Mouse (Mus musculus) midbrain, embryonic 12.5 days (tissue): Measurements from ENCODE around the gene Gm10153. TPM values are rescaled to one million over a fixed set of nuclear protein-coding genes. Genes with fewer than 3 reads are reported as not detected.
"Not testable (repeated sequence)": the region's sequence is repeated elsewhere in the genome, so short reads cannot be mapped to it uniquely, and the experiment has no call there.

ENCODE experiments used
- ATAC-seq: fragments of 200-750 bp; cut with Nextera tagmentation; 2 replicates; pipeline ENCODE4 v1.8.0; 2017; ENCODE audit warnings: low read depth, moderate TSS enrichment, moderate library complexity; ENCODE audit not compliant: low FRiP score
- H3K27ac ChIP-seq: fragments of 300-500 bp; sonication (generic); replicated peaks from 2 replicates; pipeline ENCODE4 v1.5.1; 2016; ENCODE audit warnings: mild to moderate bottlenecking
- H3K27me3 ChIP-seq: fragments of 300-500 bp; sonication (generic); 2 replicates; pipeline ENCODE4 v1.6.1; 2016; ENCODE audit warnings: mild to moderate bottlenecking
- H3K36me3 ChIP-seq: fragments of 300-500 bp; sonication (generic); 2 replicates; pipeline ENCODE4 v1.6.1; 2016
- H3K4me1 ChIP-seq: fragments of 300-500 bp; sonication (generic); 2 replicates; pipeline ENCODE4 v1.6.1; 2016
- H3K4me2 ChIP-seq: fragments of 300-500 bp; sonication (generic); replicated peaks from 2 replicates; pipeline ENCODE4 v1.6.1; 2016; ENCODE audit warnings: mild to moderate bottlenecking, moderate library complexity
- H3K4me3 ChIP-seq: fragments of 300-500 bp; sonication (generic); 2 replicates; pipeline ENCODE4 v1.5.1; 2016; ENCODE audit warnings: mild to moderate bottlenecking
- H3K9ac ChIP-seq: fragments of 300-500 bp; sonication (generic); replicated peaks from 2 replicates; pipeline ENCODE4 v1.6.1; 2016; ENCODE audit warnings: mild to moderate bottlenecking, moderate library complexity
- H3K9me3 ChIP-seq: fragments of 300-500 bp; sonication (generic); 2 replicates; pipeline ENCODE4 v1.6.1; 2016; ENCODE audit warnings: mild to moderate bottlenecking
- WGBS: fragments of 180-500 bp; shearing (Covaris S2); methylation state at CpG from one replicate; pipeline ENCODE4 v1.1.7; 2016; 5-methylcytosine and 5-hydroxymethylcytosine counted together
- polyA plus RNA-seq: library from polyadenylated mRNA; unstranded; fragments of >200 nt; fragmentation: Nextera tagmentation; extraction: Ambion mirVana; gene quantifications from 2 replicates; pipeline ENCODE4 v1.2.1, GENCODE M21; 2016

The Gm10153 gene
- polyA plus RNA-seq, 1 experiment from 2014 or later: not detected

GRCm38 (mm10) chr7:142175905-142176304, 14.3 kb downstream of the Gm10153 start, which contains the start of gene Krtap5-2:
Gene Krtap5-2, minus strand, starts transcription at chr7:142176005.
- H3K4me3 ChIP-seq, H3K27me3 ChIP-seq, H3K4me2 ChIP-seq, H3K27ac ChIP-seq, H3K9ac ChIP-seq, H3K9me3 ChIP-seq, H3K36me3 ChIP-seq, H3K4me1 ChIP-seq, ATAC-seq: not testable (repeated sequence)

- WGBS: 44% methylated on average over 3 of the region's 3 CpGs
Observed at GRCm38 (mm10) chr7:142169836-142170235, 20.4 kb downstream of the Gm10153 start.

GRCm38 (mm10) chr7:142165639-142166038, 24.6 kb downstream of the Gm10153 start, which contains the start of gene Gm4553:
Gene Gm4553, minus strand, starts transcription at chr7:142165739.
- ATAC-seq, H3K4me3 ChIP-seq, H3K9me3 ChIP-seq, H3K4me2 ChIP-seq, H3K36me3 ChIP-seq, H3K9ac ChIP-seq, H3K27me3 ChIP-seq, H3K27ac ChIP-seq, H3K4me1 ChIP-seq: not testable (repeated sequence)

More at GRCm38 (mm10) chr7:142169836-142170235, 20.4 kb downstream of the Gm10153 start:
- H3K4me3 ChIP-seq: no peak overlapping the region
- no peak overlapping the region for H3K9ac ChIP-seq
- H3K36me3 ChIP-seq: no peaks in the 10 kb centered on the region
- no peaks in the 10 kb centered on the region for H3K4me1 ChIP-seq
- no peak overlapping the region for H3K27ac ChIP-seq
- no peaks in the 10 kb centered on the region for H3K9me3 ChIP-seq
- H3K27me3 ChIP-seq: no peaks in the 10 kb centered on the region
- H3K4me2 ChIP-seq: no peak overlapping the region
- no peak for ATAC-seq

GRCm38 (mm10) chr7:142159366-142159765, 30.8 kb downstream of the Gm10153 start:
- Histone ChIP-seq H3K4me3 (no peak overlapping the region), H3K36me3 (no peaks in the 10 kb centered on the region), H3K9ac (no peak overlapping the region), H3K4me2 (no peak overlapping the region), H3K9me3 (no peaks in the 10 kb centered on the region), H3K4me1 (no peaks in the 10 kb centered on the region), H3K27ac (no peak overlapping the region), H3K27me3 (no peaks in the 10 kb centered on the region; the same call in 1 of the 2 replicates)
- 93% methylated on average over 3 of the region's 3 CpGs for WGBS
- no peak for ATAC-seq

GRCm38 (mm10) chr7:142157013-142157412, 33.2 kb downstream of the Gm10153 start, which contains the start of gene Gm29735:
Gene Gm29735, minus strand, starts transcription at chr7:142157113.
- H3K4me3 ChIP-seq, H3K36me3 ChIP-seq, H3K27ac ChIP-seq, H3K4me2 ChIP-seq, H3K4me1 ChIP-seq, H3K9me3 ChIP-seq, H3K9ac ChIP-seq, ATAC-seq, H3K27me3 ChIP-seq: not testable (repeated sequence)
- 51% methylated on average over 2 of the region's 2 CpGs for WGBS

GRCm38 (mm10) chr7:142155308-142155707, 34.9 kb downstream of the Gm10153 start:
- Histone ChIP-seq H3K4me1 (no peaks in the 10 kb centered on the region), H3K4me3 (no peak overlapping the region), H3K4me2 (no peak overlapping the region), H3K9ac (no peak overlapping the region), H3K9me3 (no peaks in the 10 kb centered on the region), H3K27ac (no peak overlapping the region), H3K36me3 (no peaks in the 10 kb centered on the region), H3K27me3 (no peaks in the 10 kb centered on the region)
- 71% methylated on average over 1 of the region's 1 CpGs for WGBS
- no peak for ATAC-seq

- ATAC-seq: no peak
- no peaks in the 10 kb centered on the region for H3K36me3 ChIP-seq
- WGBS: 89% methylated on average over 4 of the region's 4 CpGs
- no peak overlapping the region for H3K9ac ChIP-seq
- no peak overlapping the region for H3K27ac ChIP-seq
- H3K27me3 ChIP-seq: no peaks in the 10 kb centered on the region
- H3K4me1 ChIP-seq: no peaks in the 10 kb centered on the region
- H3K4me2 ChIP-seq: no peak overlapping the region
- H3K9me3 ChIP-seq: no peaks in the 10 kb centered on the region
- no peak overlapping the region for H3K4me3 ChIP-seq
Observed at GRCm38 (mm10) chr7:142152191-142152590, 38.0 kb downstream of the Gm10153 start.

- Histone ChIP-seq H3K4me3 (no peak overlapping the region), H3K27ac (no peak overlapping the region), H3K9me3 (no peaks in the 10 kb centered on the region), H3K9ac (no peak overlapping the region), H3K36me3 (no peaks in the 10 kb centered on the region), H3K4me1 (no peaks in the 10 kb centered on the region), H3K4me2 (no peak overlapping the region), H3K27me3 (peaks cover 7% of the 10 kb centered on the region; the same call in 1 of the 2 replicates)
- no peak for ATAC-seq
Observed at GRCm38 (mm10) chr7:142148633-142149032, 41.6 kb downstream of the Gm10153 start.

GRCm38 (mm10) chr7:142146033-142146432, 44.2 kb downstream of the Gm10153 start:
- Histone ChIP-seq H3K36me3 (no peaks in the 10 kb centered on the region), H3K9me3 (no peaks in the 10 kb centered on the region), H3K4me1 (no peaks in the 10 kb centered on the region), H3K27ac (no peak overlapping the region), H3K4me2 (no peak overlapping the region), H3K4me3 (no peak overlapping the region), H3K9ac (no peak overlapping the region), H3K27me3 (peaks cover 7% of the 10 kb centered on the region; the same call in 1 of the 2 replicates)
- ATAC-seq: no peak
- 0% methylated on average over 1 of the region's 1 CpGs for WGBS

GRCm38 (mm10) chr7:142145413-142145940, 44.7 kb downstream of the Gm10153 start:
- Histone ChIP-seq H3K27ac (no peak overlapping the region), H3K4me2 (no peak overlapping the region), H3K4me1 (no peaks in the 10 kb centered on the region), H3K9me3 (no peaks in the 10 kb centered on the region), H3K4me3 (no peak overlapping the region), H3K36me3 (no peaks in the 10 kb centered on the region), H3K27me3 (peaks cover 7% of the 10 kb centered on the region; the same call in 1 of the 2 replicates), H3K9ac (no peak overlapping the region)
- WGBS: 57% methylated on average over 4 of the region's 4 CpGs
- ATAC-seq: no peak

GRCm38 (mm10) chr7:142144507-142144906, 45.7 kb downstream of the Gm10153 start, which contains the start of gene Gm45337:
Gene Gm45337, minus strand, starts transcription at chr7:142144607.
- H3K4me2 ChIP-seq: no peak within 1 kb of the TSS
- ATAC-seq: no peak
- no peak within 1 kb of the TSS for H3K4me3 ChIP-seq
- no peak within 1 kb of the TSS for H3K9ac ChIP-seq
- H3K4me1 ChIP-seq: no peaks in the 10 kb centered on the region
- no peaks in the 10 kb centered on the region for H3K9me3 ChIP-seq
- WGBS: 79% methylated on average over 1 of the region's 1 CpGs
- H3K27ac ChIP-seq: no peak within 1 kb of the TSS
- H3K27me3 ChIP-seq: peaks cover 7% of the 10 kb centered on the region; the same call in 1 of the 2 replicates
- no peaks in the 10 kb centered on the region for H3K36me3 ChIP-seq

GRCm38 (mm10) chr7:142143506-142144010, 46.6 kb downstream of the Gm10153 start:
- 65% methylated on average over 1 of the region's 1 CpGs for WGBS
- not testable (repeated sequence) for H3K9me3 ChIP-seq, H3K9ac ChIP-seq, H3K4me3 ChIP-seq, H3K27me3 ChIP-seq, ATAC-seq, H3K4me1 ChIP-seq, H3K27ac ChIP-seq, H3K36me3 ChIP-seq, H3K4me2 ChIP-seq

- 53% methylated on average over 1 of the region's 1 CpGs for WGBS
- no peak overlapping the region for H3K27ac ChIP-seq
- no peaks in the 10 kb centered on the region for H3K36me3 ChIP-seq
- H3K9me3 ChIP-seq: no peaks in the 10 kb centered on the region
- H3K4me3 ChIP-seq: no peak overlapping the region
- H3K4me2 ChIP-seq: no peak overlapping the region
- peaks cover 7% of the 10 kb centered on the region; the same call in 1 of the 2 replicates for H3K27me3 ChIP-seq
- no peak overlapping the region for H3K9ac ChIP-seq
- H3K4me1 ChIP-seq: no peaks in the 10 kb centered on the region
- ATAC-seq: no peak
Observed at GRCm38 (mm10) chr7:142140696-142141095, 49.5 kb downstream of the Gm10153 start.
